Mouse (Mus musculus) gastrocnemius, postnatal 10 days (tissue): Measurements from ENCODE around the gene Tchhl1. TPM values are rescaled to one million over a fixed set of nuclear protein-coding genes. Genes with fewer than 3 reads are reported as not detected.

Experiments used
- DNase-seq: peaks from one replicate; pipeline ENCODE4 v3.0.0; 2021; ENCODE audit warnings: mixed read lengths
- microRNA-seq, 2 experiments: library from miRNA; unstranded; fragments of <30 nt; microRNA quantifications; one replicate each; pipeline ENCODE4 v1.2.0; 2021
- total RNA-seq, 2 experiments: library from RNA; stranded (reverse); gene quantifications; 2 replicates each; pipeline ENCODE4 v1.2.3; 2021

Gene Tchhl1
- total RNA-seq, 2 experiments from 2014 or later: not detected

GRCm38 (mm10) chr3:93504536-93505189, 36.1 kb downstream of the Tchhl1 start:
- no peak for DNase-seq

GRCm38 (mm10) chr3:93505960-93506863, 37.7 kb downstream of the Tchhl1 start:
- no peak for DNase-seq

- DNase-seq: no peak
Observed at GRCm38 (mm10) chr3:93506881-93507325, 38.3 kb downstream of the Tchhl1 start.

- no peak for DNase-seq
Observed at GRCm38 (mm10) chr3:93509301-93509700, 40.7 kb downstream of the Tchhl1 start.

- no peak for DNase-seq
Observed at GRCm38 (mm10) chr3:93511036-93511435, 42.5 kb downstream of the Tchhl1 start.

GRCm38 (mm10) chr3:93511801-93512200, 43.2 kb downstream of the Tchhl1 start:
- no peak for DNase-seq

GRCm38 (mm10) chr3:93512386-93513101, 44.0 kb downstream of the Tchhl1 start:
- DNase-seq: no peak

- no peak for DNase-seq
Observed at GRCm38 (mm10) chr3:93514628-93515027, 46.1 kb downstream of the Tchhl1 start.

GRCm38 (mm10) chr3:93517343-93517742, 48.8 kb downstream of the Tchhl1 start:
- DNase-seq: no peak

- DNase-seq: no peak
Observed at GRCm38 (mm10) chr3:93519856-93520329, 51.3 kb downstream of the Tchhl1 start.

- peak; percentile 60 for DNase-seq
Observed at GRCm38 (mm10) chr3:93520330-93521193, 52.0 kb downstream of the Tchhl1 start, which contains the start of gene S100a11. Gene S100a11 (plus strand): TSS chr3:93520488.

Small RNAs within 50 kb of the gene (microRNA-seq; reads per million reads assigned to microRNA genes)
- gene Gm22752: 0 reads per million in 2 experiments

Other genes with a start within 250 kb of the Tchhl1 start
- gene Flg, start 195.2 kb upstream of the Tchhl1 start, total RNA-seq: not detected
- gene Hrnr, start 149.0 kb upstream of the Tchhl1 start, total RNA-seq: not detected
- not detected for gene Rptn, start 75.1 kb upstream of the Tchhl1 start, total RNA-seq
- under 1 TPM; 0.25 to 0.35 TPM for gene Tchh, start 26.4 kb upstream of the Tchhl1 start, total RNA-seq
- gene S100a11, start 51.7 kb downstream of the Tchhl1 start, total RNA-seq: 100 to 1,000 TPM; 149 to 190 TPM
- 100 to 1,000 TPM; 131 to 166 TPM for gene S100a10, start 86.3 kb downstream of the Tchhl1 start, total RNA-seq
- gene Tdpoz2, start 183.9 kb downstream of the Tchhl1 start, total RNA-seq: not detected
- gene Tdpoz1, start 207.6 kb downstream of the Tchhl1 start, total RNA-seq: not detected
- gene Gm37596, start 224.3 kb downstream of the Tchhl1 start, total RNA-seq: not detected